Mouse (Mus musculus): Measurements from ENCODE around the gene Krtap10-10.

Gene Krtap10-10

DNA sequence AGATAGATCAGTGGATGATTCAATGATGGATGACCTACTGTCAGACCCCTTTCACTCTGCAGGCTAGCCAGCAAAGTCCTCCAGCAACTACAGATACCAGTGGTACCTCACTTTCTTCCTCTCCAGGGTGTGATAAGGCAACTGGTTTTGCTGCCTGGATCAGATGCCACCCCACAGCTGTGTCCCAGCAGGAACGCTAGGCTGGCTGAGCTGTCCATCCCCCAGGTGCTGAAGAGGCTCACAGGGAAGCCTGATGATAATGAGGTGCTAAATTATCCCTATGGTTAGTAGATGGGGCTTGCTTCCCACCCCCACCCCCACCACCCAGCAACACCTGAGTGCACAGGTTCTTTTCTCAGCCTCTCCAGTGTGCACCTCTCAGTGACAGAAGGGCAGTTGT lies 31.8 kb downstream of the Krtap10-10 start:
- no peak for DNase-seq (ENCODE audit: low spot score)

DNA sequence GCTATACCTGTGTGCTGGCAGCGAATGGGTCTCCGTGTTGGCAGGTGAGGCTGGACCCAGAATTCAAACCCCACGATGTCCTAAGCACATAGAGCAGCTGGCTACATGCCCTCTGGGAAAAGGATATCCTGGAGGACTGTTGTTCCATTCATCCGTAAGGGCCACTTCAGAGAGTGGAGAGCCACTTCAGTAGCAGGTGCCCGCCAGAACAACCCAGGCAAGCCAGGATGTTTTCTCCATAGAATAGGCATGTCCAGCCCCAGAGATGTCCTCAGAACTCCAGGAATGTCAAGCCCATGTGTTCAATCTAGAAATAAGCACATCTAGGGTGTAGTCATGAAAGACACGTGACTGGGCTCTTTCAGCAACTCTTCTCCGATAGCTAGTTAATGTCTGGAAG lies 33.9 kb downstream of the Krtap10-10 start:
- DNase-seq (ENCODE audit: low spot score), result no peak

DNA sequence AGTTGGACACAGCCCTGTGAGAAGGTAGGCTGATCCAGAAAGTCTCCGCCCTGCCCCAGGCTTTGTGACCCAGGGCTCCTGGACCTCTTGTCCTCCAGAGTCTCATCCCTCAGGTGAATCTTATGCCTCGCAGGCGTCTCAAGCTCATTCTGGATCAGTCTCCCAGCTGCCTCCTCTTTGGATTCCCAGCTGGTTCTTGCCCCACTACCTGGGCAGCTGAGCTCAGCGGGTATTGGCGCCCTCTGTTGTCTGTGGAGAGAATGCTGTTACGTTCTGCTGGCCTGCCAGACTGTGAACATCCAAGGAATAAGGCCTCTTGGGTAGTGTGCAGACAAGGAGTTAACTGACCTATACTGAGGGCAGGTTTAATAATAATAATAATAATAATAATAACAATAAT lies 43.2 kb downstream of the Krtap10-10 start:
- DNase-seq (ENCODE audit: low spot score), result no peak

DNA sequence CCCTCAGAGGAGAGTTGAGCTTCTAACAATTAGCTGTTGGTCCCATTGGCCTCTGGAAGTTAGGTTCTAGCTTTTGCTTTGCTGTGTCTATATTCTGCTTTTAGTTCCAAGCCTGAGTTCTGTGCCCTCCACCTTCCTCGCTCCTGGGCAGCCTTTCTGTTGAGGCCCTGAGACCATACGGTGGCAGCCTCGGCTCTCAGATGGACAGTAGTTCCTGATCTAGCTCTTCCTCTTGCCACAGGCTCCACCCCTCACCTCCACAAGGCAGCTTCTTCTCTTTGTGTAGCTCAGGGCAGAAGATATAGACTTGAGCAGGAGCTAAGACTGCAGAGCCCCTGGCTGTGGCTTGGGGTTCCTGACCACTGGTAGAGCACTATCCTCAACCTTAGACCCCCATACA lies 44.6 kb downstream of the Krtap10-10 start:
- no peak for DNase-seq (ENCODE audit: low spot score)

DNA sequence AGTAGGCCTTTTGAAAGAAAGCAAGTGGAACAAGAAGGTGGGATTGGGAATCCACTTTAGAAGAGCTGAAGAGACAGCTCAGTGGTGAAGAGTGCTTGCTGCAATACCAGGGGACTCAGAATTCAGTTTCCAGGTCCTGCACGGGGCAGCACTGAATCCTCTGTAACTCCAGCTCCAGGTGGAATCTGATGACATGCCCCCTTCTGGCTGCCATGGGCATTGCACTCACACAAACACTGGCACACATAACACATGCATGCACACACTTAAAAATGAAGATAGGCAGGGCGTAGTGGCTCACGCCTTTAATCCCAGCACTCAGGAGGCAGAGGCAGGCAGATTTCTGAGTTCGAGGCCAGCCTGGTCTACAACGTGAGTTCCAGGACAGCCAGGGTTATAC lies 46.8 kb downstream of the Krtap10-10 start:
- DNase-seq (ENCODE audit: low spot score), result no peak

DNA sequence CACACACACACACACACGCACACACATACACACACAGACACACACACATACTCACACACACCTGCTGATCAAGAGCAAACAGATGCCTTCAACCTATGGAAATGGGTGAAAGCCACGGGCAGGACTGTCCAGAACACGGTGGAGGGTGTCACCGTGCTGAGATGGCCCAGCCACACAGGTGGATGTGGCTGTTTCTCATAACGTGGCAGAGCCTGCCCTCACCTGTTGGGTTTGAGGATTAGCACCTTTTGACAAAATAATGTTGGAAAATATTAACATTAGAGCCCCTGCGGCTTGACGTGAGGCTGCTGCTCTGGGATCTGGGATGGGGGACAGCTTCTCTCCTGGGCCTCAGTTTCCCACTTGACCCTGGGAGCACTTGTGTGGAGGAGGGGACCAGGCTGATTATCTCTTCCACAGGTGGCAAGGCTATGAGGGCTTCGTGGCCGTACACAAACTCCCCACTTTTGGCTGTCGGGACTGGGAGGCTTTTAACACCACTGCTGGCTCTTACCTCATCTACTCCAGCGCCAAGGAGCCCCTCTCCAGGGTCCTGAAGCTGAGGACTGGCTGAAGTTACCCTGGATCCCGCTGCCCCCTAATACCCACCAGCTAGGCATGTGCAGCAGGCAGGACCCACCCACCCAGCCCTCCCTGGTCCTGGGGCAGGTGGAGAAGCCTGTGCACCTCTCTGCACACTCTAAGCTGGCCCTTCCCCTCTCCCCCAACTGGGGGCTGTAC lies 50.4 kb downstream of the Krtap10-10 start:
- DNase-seq (ENCODE audit: low spot score), result no peak

Data from T-cell, adult 2 months (primary cell).